Mouse (Mus musculus): ENCODE data around the gene Ada. TPM values are rescaled to one million over a fixed set of nuclear protein-coding genes. Genes with fewer than 3 reads are reported as not detected.
A peak's percentile ranks its signal among the peaks of the same experiment; 100 is the strongest.

The Ada gene
- polyA plus RNA-seq, 1 experiment = 0.39 TPM

DNA sequence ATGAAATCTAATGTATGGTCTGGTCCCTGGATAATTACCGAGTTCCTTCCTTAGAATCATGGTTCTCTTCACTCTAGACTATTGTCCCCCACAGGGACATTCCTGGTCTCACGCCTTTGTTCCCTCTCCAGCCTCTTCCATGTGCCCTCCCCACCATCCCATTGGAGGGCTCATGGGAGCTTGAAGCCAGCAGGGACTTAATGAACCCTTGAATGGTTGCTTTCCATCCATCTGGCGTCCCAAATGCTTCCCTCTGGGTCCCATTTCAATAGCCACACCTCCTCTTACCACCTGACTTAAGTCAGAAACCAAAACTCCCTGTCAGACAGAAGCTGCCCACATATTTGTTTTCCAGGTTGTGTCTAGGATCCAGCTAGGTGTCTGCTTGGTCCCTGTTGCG, 30.4 kb downstream of the Ada start:
- TF ChIP-seq GATA1 (IDR thresholded peaks at IDR 0.05; ENCODE audit: low read length) (no peak), TAL1 (IDR thresholded peaks at IDR 0.05; ENCODE audit: low read length) (no peak)
- H3K27me3 ChIP-seq (ENCODE audit: control insufficient read depth) = no peaks in the 10 kb centered on the region
- H3K36me3 ChIP-seq (ENCODE audit: control insufficient read depth) = peaks cover 72% of the 10 kb centered on the region
- peaks cover 19% of the 10 kb centered on the region for H3K4me1 ChIP-seq (ENCODE audit: control insufficient read depth)
- no peak overlapping the region for H3K4me3 ChIP-seq (replicated peaks)
- H3K9me3 ChIP-seq (ENCODE audit: control insufficient read depth, low read length) = no peaks in the 10 kb centered on the region

DNA sequence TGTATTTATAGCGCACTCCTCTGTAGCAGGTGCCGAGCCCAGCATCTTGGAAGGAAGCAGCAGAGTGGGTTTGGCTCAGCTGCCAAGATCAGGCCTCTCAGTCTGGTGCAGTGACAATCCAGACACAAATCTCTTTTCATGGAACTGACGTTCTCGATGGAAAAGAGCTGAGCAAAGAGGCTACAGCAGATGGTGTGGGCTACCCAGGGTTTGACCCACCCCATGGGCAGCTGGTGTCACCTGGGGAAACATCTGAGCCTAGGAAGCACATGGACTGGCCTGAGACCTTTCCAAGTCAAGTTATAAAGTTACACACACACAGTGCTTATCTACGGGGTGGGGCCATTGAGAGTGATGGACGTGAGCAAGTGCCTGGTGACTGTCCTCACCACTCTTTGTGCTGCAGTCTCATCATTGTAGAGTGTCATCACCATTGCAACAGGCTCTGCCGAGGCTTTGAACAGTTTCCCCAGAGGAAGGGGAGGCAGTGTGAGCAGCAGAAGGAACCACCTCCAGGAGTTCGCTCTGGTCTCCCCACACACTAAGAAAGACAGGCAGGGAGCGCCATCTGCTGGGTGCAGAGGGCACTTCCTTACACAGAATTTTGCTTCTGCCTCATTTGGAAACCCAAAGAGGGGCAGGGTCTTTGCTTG, 31.0 kb downstream of the Ada start:
- Histone ChIP-seq H3K36me3 (ENCODE audit: control insufficient read depth) (peaks cover 68% of the 10 kb centered on the region), H3K4me1 (ENCODE audit: control insufficient read depth) (peaks cover 19% of the 10 kb centered on the region), H3K27me3 (ENCODE audit: control insufficient read depth) (no peaks in the 10 kb centered on the region), H3K4me3 (replicated peaks) (peak overlapping the region; percentile 44), H3K9me3 (ENCODE audit: control insufficient read depth, low read length) (no peaks in the 10 kb centered on the region)
- TF ChIP-seq GATA1 (IDR thresholded peaks at IDR 0.05; ENCODE audit: low read length) (0 out of 2 replicates have a peak, but pooled peaks have one; percentile 22), TAL1 (IDR thresholded peaks at IDR 0.05; ENCODE audit: low read length) (no peak)

DNA sequence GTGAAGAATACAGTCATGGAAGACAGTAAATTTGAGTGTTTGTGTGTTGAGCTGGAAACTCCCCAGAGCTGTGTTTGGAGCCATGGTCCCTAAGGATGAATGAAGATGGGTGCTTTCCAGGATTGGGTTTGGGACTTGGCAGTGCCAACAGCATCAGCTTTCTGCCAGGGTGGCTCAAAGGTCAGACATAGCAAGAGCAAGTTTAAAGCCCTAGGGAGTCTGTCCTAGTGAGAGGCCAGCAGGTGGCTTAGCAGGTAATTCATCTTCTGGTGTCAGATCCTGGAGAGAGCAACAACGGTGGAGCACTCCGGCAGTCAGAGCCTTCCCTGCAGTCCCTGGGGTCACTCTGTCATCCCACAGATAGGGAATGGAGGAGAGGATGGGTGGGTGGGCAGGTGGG, 31.5 kb downstream of the Ada start:
- Histone ChIP-seq H3K9me3 (ENCODE audit: control insufficient read depth, low read length) (no peaks in the 10 kb centered on the region), H3K36me3 (ENCODE audit: control insufficient read depth) (peaks cover 65% of the 10 kb centered on the region), H3K27me3 (ENCODE audit: control insufficient read depth) (no peaks in the 10 kb centered on the region), H3K4me3 (replicated peaks) (no peak overlapping the region), H3K4me1 (ENCODE audit: control insufficient read depth) (peaks cover 19% of the 10 kb centered on the region)
- TF ChIP-seq GATA1 (IDR thresholded peaks at IDR 0.05; ENCODE audit: low read length) = no peak
- no peak for TF ChIP-seq TAL1 (IDR thresholded peaks at IDR 0.05; ENCODE audit: low read length)

DNA sequence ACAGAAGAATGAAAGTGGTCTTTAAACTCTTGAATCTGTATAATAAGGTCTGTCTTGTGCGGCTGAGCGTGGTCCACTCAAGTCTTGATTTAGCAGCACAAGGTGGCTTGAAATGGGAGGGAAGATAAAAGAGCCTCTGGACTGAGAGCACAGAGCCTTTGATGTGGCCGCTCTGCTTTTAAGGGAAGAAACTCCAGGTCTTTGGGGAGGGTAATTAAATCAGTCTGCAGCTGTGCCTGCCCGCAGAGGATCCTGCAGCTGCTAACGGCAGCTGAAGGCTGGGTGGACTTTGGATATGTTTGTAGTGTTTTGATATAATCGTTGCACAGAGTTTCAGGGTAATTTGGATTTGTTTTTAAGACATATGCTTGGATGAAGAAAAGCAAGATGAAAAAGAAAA, 33.2 kb downstream of the Ada start:
- H3K36me3 ChIP-seq (ENCODE audit: control insufficient read depth) = peaks cover 62% of the 10 kb centered on the region
- H3K9me3 ChIP-seq (ENCODE audit: control insufficient read depth, low read length) = no peaks in the 10 kb centered on the region
- H3K4me3 ChIP-seq (replicated peaks) = no peak overlapping the region
- TF ChIP-seq GATA1 (IDR thresholded peaks at IDR 0.05; ENCODE audit: low read length) = no peak
- no peak for TF ChIP-seq TAL1 (IDR thresholded peaks at IDR 0.05; ENCODE audit: low read length)
- H3K4me1 ChIP-seq (ENCODE audit: control insufficient read depth) = peaks cover 28% of the 10 kb centered on the region
- no peaks in the 10 kb centered on the region for H3K27me3 ChIP-seq (ENCODE audit: control insufficient read depth)

DNA sequence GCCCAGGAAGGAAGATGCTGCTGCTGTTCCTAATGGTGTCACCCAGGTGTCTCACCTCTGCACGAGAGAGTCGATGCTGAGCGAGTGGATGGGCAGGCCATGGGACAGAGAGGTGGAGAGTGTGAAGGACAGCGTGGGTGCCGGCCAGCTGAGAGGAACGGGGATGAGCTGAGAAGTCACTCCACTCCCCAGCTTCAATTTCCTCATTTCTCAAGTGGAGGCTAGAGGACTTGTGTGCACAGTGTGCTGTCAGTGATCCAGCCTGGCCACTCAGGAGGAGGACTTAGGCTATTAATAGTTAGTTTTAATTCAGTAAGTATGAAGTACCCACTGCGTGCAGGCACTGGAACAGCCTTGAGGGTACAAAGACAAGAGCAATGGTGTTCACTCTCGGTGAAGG, 33.6 kb downstream of the Ada start:
- Histone ChIP-seq H3K4me3 (replicated peaks) (no peak overlapping the region), H3K4me1 (ENCODE audit: control insufficient read depth) (peaks cover 31% of the 10 kb centered on the region)
- TF ChIP-seq TAL1 (IDR thresholded peaks at IDR 0.05; ENCODE audit: low read length) (no peak), GATA1 (IDR thresholded peaks at IDR 0.05; ENCODE audit: low read length) (no peak)

DNA sequence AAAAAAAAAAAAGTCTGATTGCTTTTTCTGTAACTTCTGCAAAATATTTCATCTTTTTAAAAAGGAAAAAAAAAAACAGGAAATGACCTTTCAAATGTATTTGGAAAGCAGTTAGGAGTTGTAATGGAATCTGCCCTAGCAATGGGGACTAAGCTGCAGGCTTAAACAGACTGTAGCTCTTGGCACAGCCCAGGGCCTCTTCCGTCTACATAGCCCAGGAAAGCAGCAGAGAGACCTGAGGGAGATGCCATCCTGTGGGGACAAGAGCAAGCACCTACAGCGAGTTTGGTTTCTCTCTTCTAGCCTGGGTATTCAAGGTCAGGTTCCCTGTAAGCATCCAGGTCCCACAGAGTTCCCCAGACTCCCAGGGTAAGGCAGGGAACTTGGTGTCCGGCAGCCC, 36.7 kb downstream of the Ada start:
- no peaks in the 10 kb centered on the region for H3K27me3 ChIP-seq (ENCODE audit: control insufficient read depth)
- peaks cover 64% of the 10 kb centered on the region for H3K36me3 ChIP-seq (ENCODE audit: control insufficient read depth)
- no peaks in the 10 kb centered on the region for H3K9me3 ChIP-seq (ENCODE audit: control insufficient read depth, low read length)
- H3K4me1 ChIP-seq (ENCODE audit: control insufficient read depth) = peaks cover 37% of the 10 kb centered on the region
- H3K4me3 ChIP-seq (replicated peaks) = no peak overlapping the region
- TF ChIP-seq GATA1 (IDR thresholded peaks at IDR 0.05; ENCODE audit: low read length) = no peak
- TF ChIP-seq TAL1 (IDR thresholded peaks at IDR 0.05; ENCODE audit: low read length) = no peak

More for the DNA sequence above, 33.6 kb downstream of the Ada start:
- H3K9me3 ChIP-seq (ENCODE audit: control insufficient read depth, low read length) = no peaks in the 10 kb centered on the region
- peaks cover 62% of the 10 kb centered on the region for H3K36me3 ChIP-seq (ENCODE audit: control insufficient read depth)
- H3K27me3 ChIP-seq (ENCODE audit: control insufficient read depth) = no peaks in the 10 kb centered on the region

DNA sequence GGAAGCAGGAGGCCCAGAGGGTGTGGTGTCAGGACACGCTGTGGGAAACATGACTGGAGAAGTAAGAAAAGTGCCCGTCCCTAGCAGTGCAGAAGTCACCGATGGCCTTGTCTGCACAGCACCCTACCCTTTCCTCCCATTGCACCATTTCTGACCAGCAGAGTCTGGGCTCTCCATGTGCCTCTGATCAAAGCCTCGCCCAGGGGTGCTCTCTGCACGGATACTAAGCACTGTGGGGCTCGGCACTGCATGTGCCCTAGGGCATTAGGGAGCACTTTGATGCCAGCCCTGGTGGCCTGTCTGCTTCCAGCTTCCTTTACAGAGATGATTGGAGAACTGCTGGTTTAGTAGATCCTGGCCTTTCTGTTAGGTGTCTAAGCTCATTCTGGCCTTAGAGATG, 37.2 kb downstream of the Ada start:
- H3K4me3 ChIP-seq (replicated peaks) = no peak overlapping the region
- H3K4me1 ChIP-seq (ENCODE audit: control insufficient read depth) = peaks cover 40% of the 10 kb centered on the region
- no peaks in the 10 kb centered on the region for H3K9me3 ChIP-seq (ENCODE audit: control insufficient read depth, low read length)
- TF ChIP-seq TAL1 (IDR thresholded peaks at IDR 0.05; ENCODE audit: low read length) (no peak), GATA1 (IDR thresholded peaks at IDR 0.05; ENCODE audit: low read length) (no peak)
- peaks cover 64% of the 10 kb centered on the region for H3K36me3 ChIP-seq (ENCODE audit: control insufficient read depth)
- no peaks in the 10 kb centered on the region for H3K27me3 ChIP-seq (ENCODE audit: control insufficient read depth)

DNA sequence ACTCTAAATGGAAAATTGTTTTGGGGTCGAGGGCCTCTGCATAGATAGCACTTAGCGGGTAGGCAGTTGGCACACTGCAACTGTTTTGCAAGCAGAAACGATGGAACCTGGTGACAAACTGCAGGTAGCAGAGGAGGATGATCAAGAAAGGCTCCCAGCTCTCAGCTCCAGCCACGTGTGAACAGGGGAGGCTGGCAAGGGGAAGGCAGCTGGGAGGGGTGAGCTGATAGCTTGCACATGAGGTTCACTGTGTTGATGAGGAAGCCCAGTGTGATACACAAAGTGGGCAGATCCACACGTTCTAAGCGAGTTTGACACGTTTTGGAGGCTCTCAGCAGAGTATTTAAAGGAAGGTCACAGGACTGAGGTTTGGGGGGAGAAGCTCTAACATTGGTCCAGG, 37.6 kb downstream of the Ada start:
- Histone ChIP-seq H3K9me3 (ENCODE audit: control insufficient read depth, low read length) (no peaks in the 10 kb centered on the region), H3K4me1 (ENCODE audit: control insufficient read depth) (peaks cover 43% of the 10 kb centered on the region), H3K36me3 (ENCODE audit: control insufficient read depth) (peaks cover 64% of the 10 kb centered on the region), H3K4me3 (replicated peaks) (no peak overlapping the region), H3K27me3 (ENCODE audit: control insufficient read depth) (no peaks in the 10 kb centered on the region)
- TF ChIP-seq GATA1 (IDR thresholded peaks at IDR 0.05; ENCODE audit: low read length) = no peak
- no peak for TF ChIP-seq TAL1 (IDR thresholded peaks at IDR 0.05; ENCODE audit: low read length)

DNA sequence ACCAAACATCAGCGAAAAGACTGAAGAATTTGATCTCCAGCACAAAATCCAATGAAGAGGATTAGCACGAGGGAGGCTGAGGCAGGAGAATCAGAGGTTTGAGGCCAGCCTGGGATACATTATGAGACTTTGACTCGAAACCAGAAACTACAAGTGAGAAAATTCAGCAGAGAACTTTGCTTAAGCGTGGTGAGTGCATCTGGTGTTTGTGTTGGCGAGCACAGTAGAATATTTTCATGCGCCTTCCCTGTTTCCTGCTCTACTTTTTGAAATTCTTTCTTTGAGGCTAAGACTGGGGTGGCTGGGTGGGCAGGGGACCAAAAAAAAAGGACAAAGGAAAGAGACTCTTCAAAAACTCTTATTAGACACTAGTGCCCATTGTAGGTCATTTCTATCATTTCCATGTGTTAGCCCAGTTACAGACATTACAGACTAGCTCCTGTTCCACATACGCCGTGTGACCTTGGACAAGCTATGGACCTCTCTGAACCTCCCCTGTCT, 38.6 kb downstream of the Ada start:
- peaks cover 48% of the 10 kb centered on the region for H3K4me1 ChIP-seq (ENCODE audit: control insufficient read depth)
- H3K36me3 ChIP-seq (ENCODE audit: control insufficient read depth) = peaks cover 58% of the 10 kb centered on the region
- H3K9me3 ChIP-seq (ENCODE audit: control insufficient read depth, low read length) = no peaks in the 10 kb centered on the region
- H3K4me3 ChIP-seq (replicated peaks) = no peak overlapping the region
- H3K27me3 ChIP-seq (ENCODE audit: control insufficient read depth) = no peaks in the 10 kb centered on the region
- TF ChIP-seq TAL1 (IDR thresholded peaks at IDR 0.05; ENCODE audit: low read length) (no peak), GATA1 (IDR thresholded peaks at IDR 0.05; ENCODE audit: low read length) (no peak)
